Mouse (Mus musculus): ENCODE data around the gene Rab6a. TPM values are rescaled to one million over a fixed set of nuclear protein-coding genes. Genes with fewer than 3 reads are reported as not detected.

Rab6a gene
- total and polyA plus RNA-seq, 3 experiments, result 43.2 to 92.8 (median 58.4) TPM

DNA sequence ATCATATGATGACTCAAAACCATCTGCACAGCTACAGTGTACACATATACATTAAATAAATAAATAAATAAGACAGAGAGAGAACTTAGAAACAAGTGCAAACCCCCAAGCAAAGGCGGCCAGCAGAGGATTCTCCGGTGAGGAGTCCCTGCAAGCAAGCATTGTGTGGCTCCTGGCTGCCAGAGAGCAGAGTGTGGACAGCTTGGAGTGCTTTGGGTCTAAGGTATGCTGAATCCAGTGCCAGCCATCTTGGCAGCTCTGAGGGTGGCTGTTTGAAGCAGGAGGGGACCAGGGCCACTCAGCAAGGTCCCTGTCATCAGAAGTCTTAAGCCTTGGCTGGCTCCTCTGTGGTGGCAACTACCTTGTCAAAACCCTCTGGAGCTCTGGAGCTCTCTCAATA lies 67.7 kb downstream of the Rab6a start:
- no peaks in the 10 kb centered on the region for H3K9me3 ChIP-seq (replicated peaks; ENCODE audit: insufficient read depth, low read length)
- DNase-seq (ENCODE audit: low read depth, low spot score), result no peak
- H3K9ac ChIP-seq (ENCODE audit: control insufficient read depth, low read depth, low read length, poor library complexity, severe bottlenecking), result no peak overlapping the region
- H3K79me2 ChIP-seq (ENCODE audit: control insufficient read depth, insufficient read depth, low read length, poor library complexity), result no peaks in the 10 kb centered on the region
- no peak overlapping the region for H3K27ac ChIP-seq (ENCODE audit: control insufficient read depth, low read depth, low read length)
- H3K27me3 ChIP-seq (ENCODE audit: control insufficient read depth in 1 of 2, insufficient read depth in 2 of 2, low read length in 2 of 2), result peaks cover 0 to 2% of the 10 kb centered on the region in 2 experiments; a peak in 2 of 4 replicates
- TF ChIP-seq TCF12 (IDR thresholded peaks at IDR 0.05; ENCODE audit: low read depth, low read length) (no peak), POLR2AphosphoS2 (IDR thresholded peaks at IDR 0.05; ENCODE audit: low read length) (no peak), HCFC1 (IDR thresholded peaks at IDR 0.05; ENCODE audit: low read depth, low read length) (no peak), JUND (IDR thresholded peaks at IDR 0.05; ENCODE audit: low read depth, low read length) (no peak), ETS1 (IDR thresholded peaks at IDR 0.05; ENCODE audit: low read depth, low read length) (no peak), GATA1 (IDR thresholded peaks at IDR 0.05; ENCODE audit: low read depth, low read length) (no peak), USF2 (IDR thresholded peaks at IDR 0.05; ENCODE audit: borderline replicate concordance in 1 of 2, insufficient read depth in 1 of 2, low read depth in 1 of 2, low read length in 2 of 2) (no peak), ELF1 (IDR thresholded peaks at IDR 0.05; ENCODE audit: low read depth, low read length) (no peak), BHLHE40 (IDR thresholded peaks at IDR 0.05; ENCODE audit: borderline replicate concordance, low read depth, low read length) (no peak), SMC3 (IDR thresholded peaks at IDR 0.05; ENCODE audit: low read depth, low read length) (no peak), RCOR1 (IDR thresholded peaks at IDR 0.05; ENCODE audit: low read depth, low read length) (no peak), MAFK (IDR thresholded peaks at IDR 0.05; ENCODE audit: borderline replicate concordance, low read depth, low read length) (no peak), MYC (IDR thresholded peaks at IDR 0.05; ENCODE audit: low read depth, low read length) (no peak), MXI1 (IDR thresholded peaks at IDR 0.05; ENCODE audit: low read depth, low read length) (no peak)
- no peaks in the 10 kb centered on the region for H3K36me3 ChIP-seq (ENCODE audit: control insufficient read depth in 1 of 2, insufficient read depth in 2 of 2, low read length in 2 of 2)
- peaks cover 0 to 12% of the 10 kb centered on the region in 2 experiments; a peak in 2 of 4 replicates for H3K4me1 ChIP-seq (ENCODE audit: control insufficient read depth in 1 of 2, insufficient read depth in 2 of 2, low read length in 2 of 2)
- H3K4me3 ChIP-seq (ENCODE audit: control insufficient read depth in 1 of 2, insufficient read depth in 1 of 2, low read depth in 2 of 2, low read length in 2 of 2), result no peak overlapping the region

DNA sequence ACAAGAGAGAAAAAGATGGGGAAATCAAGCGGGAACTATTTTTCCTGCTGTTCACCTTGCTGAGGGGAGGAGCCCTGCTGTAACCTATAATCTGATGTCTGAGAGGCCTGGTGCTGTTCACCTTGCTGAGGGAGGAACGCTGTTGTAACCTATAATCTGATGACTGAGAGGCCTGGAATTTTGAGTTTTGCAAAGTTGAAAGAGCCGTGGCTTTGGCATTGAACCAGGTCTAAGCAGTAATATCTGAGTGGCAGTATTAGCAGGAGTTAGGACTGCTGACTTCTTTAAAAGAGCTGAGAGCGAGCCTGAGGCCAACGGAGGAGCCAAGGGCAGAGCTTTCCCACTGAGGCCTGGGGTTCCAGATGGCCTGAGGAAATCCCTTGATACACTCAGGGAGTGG lies 70.8 kb downstream of the Rab6a start:
- H3K36me3 ChIP-seq (ENCODE audit: control insufficient read depth in 1 of 2, insufficient read depth in 2 of 2, low read length in 2 of 2), result peaks cover 0 to 7% of the 10 kb centered on the region in 2 experiments; a peak in 2 of 4 replicates

More for the DNA sequence above, 70.8 kb downstream of the Rab6a start:
- DNase-seq (ENCODE audit: low read depth, low spot score), result no peak
- Histone ChIP-seq H3K9me3 (replicated peaks; ENCODE audit: insufficient read depth, low read length) (no peaks in the 10 kb centered on the region), H3K9ac (ENCODE audit: control insufficient read depth, low read depth, low read length, poor library complexity, severe bottlenecking) (no peak overlapping the region), H3K4me3 (ENCODE audit: control insufficient read depth in 1 of 2, insufficient read depth in 1 of 2, low read depth in 2 of 2, low read length in 2 of 2) (no peak overlapping the region), H3K27ac (ENCODE audit: control insufficient read depth, low read depth, low read length) (no peak overlapping the region), H3K4me1 (ENCODE audit: control insufficient read depth in 1 of 2, insufficient read depth in 2 of 2, low read length in 2 of 2) (peaks cover 0 to 17% of the 10 kb centered on the region in 2 experiments; a peak in 2 of 4 replicates), H3K79me2 (ENCODE audit: control insufficient read depth, insufficient read depth, low read length, poor library complexity) (no peaks in the 10 kb centered on the region), H3K27me3 (ENCODE audit: control insufficient read depth in 1 of 2, insufficient read depth in 2 of 2, low read length in 2 of 2) (peaks cover 0 to 2% of the 10 kb centered on the region in 2 experiments; a peak in 2 of 4 replicates)
- TF ChIP-seq MAZ (IDR thresholded peaks at IDR 0.05; ENCODE audit: low read depth, low read length) (no peak), CTCF (IDR thresholded peaks at IDR 0.05 in 2 of 3, conservative IDR thresholded peaks at IDR 0.05 in 1 of 3; ENCODE audit: control insufficient read depth in 1 of 3, insufficient read depth in 1 of 3, low read depth in 2 of 3, low read length in 3 of 3, poor library complexity in 1 of 3, severe bottlenecking in 1 of 3) (no peak), POLR2AphosphoS5 (IDR thresholded peaks at IDR 0.05; ENCODE audit: borderline replicate concordance, low read depth, low read length) (no peak), TAL1 (IDR thresholded peaks at IDR 0.05; ENCODE audit: low read length) (no peak), MXI1 (IDR thresholded peaks at IDR 0.05; ENCODE audit: low read depth, low read length) (no peak), SIN3A (IDR thresholded peaks at IDR 0.05; ENCODE audit: low read length) (no peak), GABPA (IDR thresholded peaks at IDR 0.05; ENCODE audit: low read depth, low read length) (no peak), MAX (IDR thresholded peaks at IDR 0.05; ENCODE audit: low read length) (no peak), TCF12 (IDR thresholded peaks at IDR 0.05; ENCODE audit: low read depth, low read length) (no peak), POLR2A (IDR thresholded peaks at IDR 0.05; ENCODE audit: control insufficient read depth in 1 of 2, insufficient read depth in 1 of 2, low read depth in 1 of 2, low read length in 2 of 2, poor library complexity in 1 of 2) (no peak), NELFE (IDR thresholded peaks at IDR 0.05; ENCODE audit: low read depth, low read length) (no peak), ZKSCAN1 (IDR thresholded peaks at IDR 0.05; ENCODE audit: low read depth, low read length) (no peak), RAD21 (IDR thresholded peaks at IDR 0.05; ENCODE audit: low read depth, low read length) (no peak), BHLHE40 (IDR thresholded peaks at IDR 0.05; ENCODE audit: borderline replicate concordance, low read depth, low read length) (no peak), ZC3H11A (IDR thresholded peaks at IDR 0.05; ENCODE audit: low read depth, low read length) (no peak), GATA1 (IDR thresholded peaks at IDR 0.05; ENCODE audit: low read depth, low read length) (no peak), MYB (IDR thresholded peaks at IDR 0.05; ENCODE audit: low read depth, low read length) (no peak), E2F4 (IDR thresholded peaks at IDR 0.05; ENCODE audit: borderline replicate concordance, low read depth, low read length) (no peak), USF1 (IDR thresholded peaks at IDR 0.05; ENCODE audit: low read depth, low read length) (no peak), MYC (IDR thresholded peaks at IDR 0.05; ENCODE audit: low read depth, low read length) (no peak)

All from MEL (cell line).